Mouse (Mus musculus) cerebellum, postnatal 36 days (tissue): ENCODE measurements around the gene Ifrd1.

Experiments used
- DNase-seq, 2 experiments: peaks; one replicate each; pipeline ENCODE4 v3.0.0; 2021 to 2022; ENCODE audit warnings: mixed read lengths in 2 of 2

Gene Ifrd1

GRCm38 (mm10) chr12:40239161-40239560 is 9.1 kb downstream of the Ifrd1 start:
- DNase-seq, result no peak

GRCm38 (mm10) chr12:40232231-40232630 is 16.1 kb downstream of the Ifrd1 start:
- DNase-seq, result no peak

GRCm38 (mm10) chr12:40231632-40232031 is 16.7 kb downstream of the Ifrd1 start:
- DNase-seq, result no peak

GRCm38 (mm10) chr12:40224171-40224880 is 24.0 kb downstream of the Ifrd1 start:
- DNase-seq, result no peak

GRCm38 (mm10) chr12:40223676-40224075 is 24.6 kb downstream of the Ifrd1 start:
- peak; percentile 6 to 17 for DNase-seq

- DNase-seq, result peak; percentile 98 to 99
These were observed 25.2 kb downstream of the Ifrd1 start for GRCm38 (mm10) chr12:40223082-40223619.

- DNase-seq, result peak; percentile 94 to 96
These were observed 25.8 kb downstream of the Ifrd1 start for GRCm38 (mm10) chr12:40222251-40223081.

GRCm38 (mm10) chr12:40221611-40222010 is 26.7 kb downstream of the Ifrd1 start:
- DNase-seq, result no peak

- DNase-seq, result no peak
These were observed 27.4 kb downstream of the Ifrd1 start for GRCm38 (mm10) chr12:40220896-40221295.

- DNase-seq, result peak; percentile 44 to 51
These were observed 28.2 kb downstream of the Ifrd1 start for GRCm38 (mm10) chr12:40220001-40220570.

GRCm38 (mm10) chr12:40218430-40218945 is 29.8 kb downstream of the Ifrd1 start:
- DNase-seq, result no peak

GRCm38 (mm10) chr12:40217776-40218175 is 30.5 kb downstream of the Ifrd1 start:
- DNase-seq, result no peak

GRCm38 (mm10) chr12:40214888-40215876 is 33.1 kb downstream of the Ifrd1 start:
- DNase-seq, result no peak

- DNase-seq, result no peak
These were observed 39.3 kb downstream of the Ifrd1 start for GRCm38 (mm10) chr12:40209049-40209448.

- no peak for DNase-seq
These were observed 40.4 kb downstream of the Ifrd1 start for GRCm38 (mm10) chr12:40207909-40208308.

GRCm38 (mm10) chr12:40202161-40203035 is 45.9 kb downstream of the Ifrd1 start:
- DNase-seq, result no peak

- no peak for DNase-seq
These were observed 47.6 kb downstream of the Ifrd1 start for GRCm38 (mm10) chr12:40200484-40201235.

GRCm38 (mm10) chr12:40199795-40200402 is 48.4 kb downstream of the Ifrd1 start:
- peak; percentile 51 to 75 for DNase-seq

- no peak for DNase-seq
These were observed 49.0 kb downstream of the Ifrd1 start, which contains the start of gene Lsmem1 for GRCm38 (mm10) chr12:40199302-40199701. Gene Lsmem1 (minus strand): TSS chr12:40199490.
